Mouse (Mus musculus) 3T3-L1 (cell line): Measurements from ENCODE around the gene Lypd5.
A peak's percentile ranks its signal among the peaks of the same experiment; 100 is the strongest.

ENCODE experiments used
- DNase-seq: peaks from one replicate; pipeline ENCODE4 v3.0.0-alpha.2; 2015; ENCODE audit warnings: low read depth, low spot score

Gene Lypd5

GRCm38 (mm10) chr7:24359269-24359668 is 10.3 kb downstream of the Lypd5 start:
- DNase-seq, result peak; percentile 56

GRCm38 (mm10) chr7:24361001-24361400 is 12.0 kb downstream of the Lypd5 start:
- DNase-seq, result no peak

GRCm38 (mm10) chr7:24363228-24363627 is 14.2 kb downstream of the Lypd5 start:
- no peak for DNase-seq

GRCm38 (mm10) chr7:24364827-24365226 is 15.8 kb downstream of the Lypd5 start:
- peak; percentile 94 for DNase-seq

GRCm38 (mm10) chr7:24365258-24366014 is 16.4 kb downstream of the Lypd5 start:
- DNase-seq, result peak; percentile 85

- no peak for DNase-seq
Measured at GRCm38 (mm10) chr7:24366716-24367632, 18.0 kb downstream of the Lypd5 start.

GRCm38 (mm10) chr7:24368226-24368625 is 19.2 kb downstream of the Lypd5 start:
- DNase-seq, result no peak

- DNase-seq, result no peak
Measured at GRCm38 (mm10) chr7:24368946-24369345, 19.9 kb downstream of the Lypd5 start.

GRCm38 (mm10) chr7:24369731-24370541 is 20.9 kb downstream of the Lypd5 start, which contains the start of gene Kcnn4:
Kcnn4 (plus strand) TSS chr7:24370263.
- peak; percentile 44 for DNase-seq

GRCm38 (mm10) chr7:24371012-24371808 is 22.2 kb downstream of the Lypd5 start:
- DNase-seq, result no peak

- DNase-seq, result no peak
Measured at GRCm38 (mm10) chr7:24371809-24372145, 22.8 kb downstream of the Lypd5 start.

- DNase-seq, result no peak
Measured at GRCm38 (mm10) chr7:24372300-24372699, 23.3 kb downstream of the Lypd5 start.

- no peak for DNase-seq
Measured at GRCm38 (mm10) chr7:24372786-24373185, 23.8 kb downstream of the Lypd5 start.

GRCm38 (mm10) chr7:24373538-24374379 is 24.8 kb downstream of the Lypd5 start:
- no peak for DNase-seq

GRCm38 (mm10) chr7:24376456-24376855 is 27.5 kb downstream of the Lypd5 start:
- no peak for DNase-seq

- no peak for DNase-seq
Measured at GRCm38 (mm10) chr7:24377091-24377865, 28.3 kb downstream of the Lypd5 start.

GRCm38 (mm10) chr7:24378049-24378701 is 29.2 kb downstream of the Lypd5 start:
- no peak for DNase-seq

- no peak for DNase-seq
Measured at GRCm38 (mm10) chr7:24379934-24380333, 30.9 kb downstream of the Lypd5 start.

GRCm38 (mm10) chr7:24380370-24380769 is 31.4 kb downstream of the Lypd5 start:
- DNase-seq, result no peak
